Mouse (Mus musculus): ENCODE results near the gene Srsf10. TPM values are rescaled to one million over a fixed set of nuclear protein-coding genes. Genes with fewer than 3 reads are reported as not detected.

Gene Srsf10
- total RNA-seq, 2 experiments from 2014 or later, result 61.0 to 86.0 TPM

DNA sequence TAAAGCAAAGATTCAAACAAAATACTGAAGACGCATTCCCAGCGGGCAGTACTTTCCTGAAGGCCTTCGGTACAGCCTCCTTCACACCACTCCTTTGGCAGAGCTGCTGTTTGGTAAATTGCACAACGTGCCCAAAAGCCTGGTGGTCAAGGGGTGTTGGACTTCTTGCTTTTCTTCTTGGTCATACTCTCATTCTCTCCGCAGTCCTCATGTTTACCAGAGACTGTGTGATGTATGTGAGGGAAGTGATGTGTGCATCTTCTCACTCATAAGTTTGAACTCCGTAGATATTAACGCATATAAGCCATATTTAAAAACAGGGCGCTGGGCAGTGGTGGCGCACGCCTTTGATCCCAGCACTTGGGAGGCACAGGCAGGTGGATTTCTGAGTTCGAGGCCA is 917 bp upstream of the Srsf10 start:
- DNase-seq (ENCODE audit: low spot score in 2 of 2), result no peak

DNA sequence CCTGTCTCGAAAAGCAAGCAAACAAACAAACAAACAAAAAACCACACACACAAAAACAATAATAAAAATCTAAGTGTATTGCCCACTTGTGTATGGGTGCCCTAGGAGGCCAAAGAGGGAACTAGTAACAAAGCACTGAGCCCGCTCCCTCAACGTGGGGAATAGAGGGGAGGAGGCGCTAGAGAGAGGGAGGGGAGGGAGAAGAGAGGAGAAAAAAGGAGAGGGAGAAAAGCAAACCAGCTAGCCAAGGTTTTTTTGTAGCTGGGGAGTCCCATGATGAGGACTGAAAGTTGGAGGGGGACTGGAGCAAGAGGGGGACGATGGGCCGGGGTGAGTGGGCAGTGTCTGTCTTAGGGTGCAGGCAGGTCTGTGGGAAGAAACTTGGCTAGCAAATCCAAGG is 467 bp upstream of the Srsf10 start:
- no peak for DNase-seq (ENCODE audit: low spot score in 2 of 2)

- peak; percentile 66 to 81 for DNase-seq (ENCODE audit: low spot score in 2 of 2)
These were observed 910 bp downstream of the Srsf10 start for GRCm38 (mm10) chr4:135856223-135857091.

GRCm38 (mm10) chr4:135857597-135858186 is 2.1 kb downstream of the Srsf10 start:
- DNase-seq (ENCODE audit: low spot score in 2 of 2), result no peak

- DNase-seq (ENCODE audit: low spot score in 2 of 2), result no peak
These were observed 13.4 kb downstream of the Srsf10 start for GRCm38 (mm10) chr4:135868996-135869395.

DNA sequence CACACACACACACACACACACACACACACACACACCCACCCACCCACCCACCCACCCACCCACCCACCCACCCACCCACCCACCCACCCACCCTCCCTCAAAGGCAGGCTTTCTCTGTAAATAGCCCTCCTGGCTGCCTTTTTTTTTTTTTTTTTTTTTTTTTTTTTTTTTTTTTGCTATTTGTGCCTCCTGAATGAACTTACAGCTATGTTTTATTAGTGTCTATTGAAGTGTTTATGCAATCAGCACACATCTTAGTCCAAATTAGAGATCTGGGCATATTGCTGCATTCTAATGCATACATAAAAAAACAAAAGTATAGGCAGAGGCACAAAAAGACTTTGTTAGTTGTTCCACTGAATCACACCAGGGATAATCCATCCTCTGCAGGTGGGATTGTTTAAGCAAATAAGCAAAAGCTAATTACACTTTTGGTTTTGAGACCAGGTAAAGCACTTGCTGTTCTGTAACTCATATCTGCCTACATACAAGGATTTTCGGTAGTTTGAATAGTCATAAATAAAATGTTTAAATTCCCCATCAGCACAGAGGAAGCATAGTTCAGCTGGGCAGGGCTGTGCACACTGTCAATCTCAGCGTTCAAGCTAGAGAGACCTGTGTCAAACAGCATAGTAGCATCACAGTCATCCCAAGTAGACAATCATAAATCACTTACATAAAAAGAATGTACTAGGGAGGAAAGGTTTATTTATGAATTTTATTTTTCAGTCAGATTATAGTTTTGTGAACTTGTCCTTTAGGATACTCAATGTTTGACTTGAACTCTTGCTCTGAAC is 14.9 kb downstream of the Srsf10 start:
- no peak for DNase-seq (ENCODE audit: low spot score in 2 of 2)

GRCm38 (mm10) chr4:135872015-135872414 is 16.5 kb downstream of the Srsf10 start:
- no peak for DNase-seq (ENCODE audit: low spot score in 2 of 2)

GRCm38 (mm10) chr4:135872589-135873391 is 17.2 kb downstream of the Srsf10 start:
- no peak for DNase-seq (ENCODE audit: low spot score in 2 of 2)

- peak; percentile 74 to 91 for DNase-seq (ENCODE audit: low spot score in 2 of 2)
These were observed 18.1 kb downstream of the Srsf10 start, which contains the start of gene Pnrc2 for GRCm38 (mm10) chr4:135873526-135874202. Gene Pnrc2, minus strand, starts transcription at chr4:135873850.

GRCm38 (mm10) chr4:135874564-135875535 is 19.3 kb downstream of the Srsf10 start:
- no peak for DNase-seq (ENCODE audit: low spot score in 2 of 2)

GRCm38 (mm10) chr4:135875546-135875945 is 20.0 kb downstream of the Srsf10 start:
- no peak for DNase-seq (ENCODE audit: low spot score in 2 of 2)

DNA sequence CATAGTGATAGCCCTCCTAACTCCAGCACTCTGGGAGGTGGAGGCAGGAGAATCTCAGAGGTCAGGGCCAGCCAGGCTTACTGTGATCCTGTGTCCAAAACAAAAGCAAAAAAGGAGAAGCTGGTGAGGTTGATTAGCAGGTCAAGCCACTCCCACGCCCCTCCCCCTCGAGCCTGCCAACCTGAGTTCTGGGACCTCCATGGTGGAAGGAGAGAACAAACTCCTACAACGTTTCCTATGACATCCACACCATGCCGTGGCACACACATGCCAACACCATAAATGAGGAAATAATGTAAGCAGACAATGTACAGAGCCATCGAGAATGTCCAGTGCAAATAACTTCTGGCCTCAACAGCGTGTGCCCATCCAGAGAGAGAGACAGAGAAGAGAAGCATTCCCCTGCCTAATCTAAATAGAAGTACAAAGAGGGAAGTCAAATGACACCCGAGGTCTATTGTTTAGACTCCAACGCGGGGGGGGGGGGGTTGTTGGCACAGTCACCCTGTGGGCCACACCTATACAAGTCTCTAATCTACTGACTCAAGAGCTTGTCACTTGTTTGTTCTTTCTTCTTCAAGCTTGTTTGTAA is 20.5 kb downstream of the Srsf10 start:
- DNase-seq (ENCODE audit: low spot score in 2 of 2), result peak in 1 of 2 experiments; percentile 60

DNA sequence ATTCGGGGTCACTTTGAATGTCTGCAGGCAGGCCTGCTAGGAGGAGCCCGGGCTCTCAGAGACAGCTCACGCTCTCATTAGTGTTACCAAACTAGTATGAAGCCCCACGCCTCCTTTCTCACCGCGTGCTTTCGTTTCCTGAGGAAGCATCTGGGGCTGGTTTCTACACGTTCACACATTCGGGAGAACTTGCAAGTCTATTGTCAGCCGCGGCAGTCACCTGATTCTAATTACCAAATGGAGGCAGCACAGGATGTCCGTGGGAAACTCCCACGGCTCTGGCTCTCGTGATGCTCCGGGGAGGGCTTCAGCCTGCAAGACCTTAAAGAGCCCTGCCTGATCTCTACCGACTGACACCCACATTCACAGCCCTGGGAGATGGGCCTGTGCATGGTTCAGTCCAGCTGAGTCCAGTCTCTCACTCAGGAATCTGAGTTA is 21.1 kb downstream of the Srsf10 start:
- peak in 1 of 2 experiments; percentile 58 for DNase-seq (ENCODE audit: low spot score in 2 of 2)

- no peak for DNase-seq (ENCODE audit: low spot score in 2 of 2)
These were observed 22.2 kb downstream of the Srsf10 start for GRCm38 (mm10) chr4:135877742-135878141.

DNA sequence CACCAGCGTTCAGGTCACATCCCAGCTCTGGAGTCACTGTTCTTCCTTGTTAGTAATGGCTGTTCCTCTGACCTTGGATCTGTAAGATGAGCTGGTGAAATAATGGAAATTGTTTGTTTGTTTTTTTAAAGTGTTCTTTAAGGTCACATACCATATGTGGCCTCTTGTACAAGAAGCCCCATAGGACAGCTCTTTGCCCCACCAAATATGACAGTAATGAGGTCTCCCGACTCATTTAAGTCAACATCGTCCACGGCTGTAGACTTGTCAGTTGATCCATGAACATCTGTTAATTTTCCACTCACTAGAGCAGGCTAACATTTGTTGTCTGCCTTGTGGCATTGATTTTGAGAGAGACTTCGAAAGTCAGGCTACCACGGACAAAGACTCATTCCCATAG is 23.5 kb downstream of the Srsf10 start:
- DNase-seq (ENCODE audit: low spot score in 2 of 2), result no peak

GRCm38 (mm10) chr4:135880018-135880417 is 24.5 kb downstream of the Srsf10 start:
- no peak for DNase-seq (ENCODE audit: low spot score in 2 of 2)

DNA sequence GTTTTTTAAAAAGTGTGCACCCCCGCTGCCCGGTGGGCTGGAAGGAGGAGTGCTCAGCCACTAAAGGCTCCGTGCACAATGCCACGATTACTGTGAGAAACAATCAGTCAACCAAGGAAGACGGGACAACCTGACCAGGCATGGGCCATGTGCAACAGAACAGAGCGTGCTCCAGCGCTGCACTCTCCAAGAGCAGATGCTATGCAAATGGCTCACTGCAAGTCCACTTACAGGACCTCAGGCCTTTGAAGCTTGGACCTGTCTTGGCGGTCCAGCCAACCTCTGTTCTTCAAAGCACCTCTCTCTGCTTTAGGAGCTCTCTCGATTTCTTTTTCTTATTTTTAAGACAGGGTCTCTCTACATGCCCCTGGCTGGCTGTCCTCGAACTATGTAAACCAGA is 25.0 kb downstream of the Srsf10 start:
- DNase-seq (ENCODE audit: low spot score in 2 of 2), result no peak

DNA sequence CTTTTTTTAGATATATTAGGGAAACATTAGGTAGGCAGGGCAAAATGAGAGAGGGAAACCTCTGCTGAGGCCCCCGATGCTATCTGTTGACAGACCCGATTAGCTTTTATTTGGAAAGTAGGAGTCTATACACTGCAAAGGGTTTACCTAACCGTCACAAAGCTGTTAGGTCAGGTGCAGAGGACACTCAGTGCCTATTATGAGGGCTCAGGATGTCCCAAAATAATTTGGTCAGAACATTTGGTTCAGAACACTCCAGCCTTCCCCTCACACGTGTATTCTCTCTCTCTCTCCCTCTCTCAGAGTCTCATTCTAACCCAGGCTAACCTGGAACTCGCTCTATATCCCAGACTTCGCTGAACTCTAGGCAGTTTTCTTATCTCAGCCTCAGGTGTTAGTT is 26.5 kb downstream of the Srsf10 start:
- no peak for DNase-seq (ENCODE audit: low spot score in 2 of 2)

- no peak for DNase-seq (ENCODE audit: low spot score in 2 of 2)
These were observed 27.9 kb downstream of the Srsf10 start for GRCm38 (mm10) chr4:135883401-135883851.
